In genomic region chr6:17991625-17992024, GRCm38 (mm10) we compare ENCODE assay signal across 15 mouse cellular contexts. TPM values are rescaled to one million over a fixed set of nuclear protein-coding genes. Genes with fewer than 3 reads are reported as not detected.
DNase-seq lines count a peak whose midpoint lies in the region; ATAC-seq and TF ChIP-seq lines count a peak whose summit lies in the region.
"Had no signal": no experiment of that assay in that cellular context is flagged by ENCODE, and none has a peak within 500 bp of the region (broad histone marks: within the 10 kb centered on the region; RNA-seq: fewer than 3 reads in every experiment).

No protein-coding gene starts in this region.

- no peak overlapping the region for H3K27ac ChIP-seq in liver, adult 2 months (replicated peaks; ENCODE audit: insufficient read depth, low read depth, low read length)
- no peak overlapping the region for H3K27ac ChIP-seq in liver, embryonic 12.5 days
- H3K27ac ChIP-seq in forebrain, embryonic 10.5 days: no peak overlapping the region
- H3K27ac ChIP-seq: embryonic facial prominence, embryonic 15.5 days; forebrain, embryonic 15.5 days; heart, adult 2 months had no signal

- WGBS in liver, adult 2 months: 66% methylated on average over 7 of the region's 7 CpGs
- 44% methylated on average over 7 of the region's 7 CpGs for WGBS in liver, embryonic 12.5 days (ENCODE audit: insufficient replicate concordance)
- WGBS in forebrain, embryonic 10.5 days: 80% methylated on average over 7 of the region's 7 CpGs

- H3K4me2 ChIP-seq in liver, embryonic 12.5 days: no peak overlapping the region
- H3K4me2 ChIP-seq: embryonic facial prominence, embryonic 15.5 days; forebrain, embryonic 15.5 days had no signal

- no peak overlapping the region for H3K4me3 ChIP-seq in liver, adult 2 months (ENCODE audit: insufficient read depth, low read depth, low read length)
- H3K4me3 ChIP-seq in liver, embryonic 12.5 days: no peak overlapping the region
- H3K4me3 ChIP-seq in forebrain, embryonic 10.5 days: no peak overlapping the region
- H3K4me3 ChIP-seq: embryonic facial prominence, embryonic 15.5 days; forebrain, embryonic 15.5 days; heart, adult 2 months had no signal

- H3K9ac ChIP-seq in liver, adult 2 months (ENCODE audit: low read depth, low read length): no peak overlapping the region
- H3K9ac ChIP-seq in liver, embryonic 12.5 days: no peak overlapping the region
- H3K9ac ChIP-seq: embryonic facial prominence, embryonic 15.5 days; forebrain, embryonic 15.5 days had no signal

- no peaks in the 10 kb centered on the region for H3K79me2 ChIP-seq in liver, adult 2 months (ENCODE audit: control insufficient read depth, insufficient read depth, low read length)

- H3K36me3 ChIP-seq in liver, adult 2 months (ENCODE audit: control insufficient read depth, insufficient read depth, low read length): no peaks in the 10 kb centered on the region
- no peaks in the 10 kb centered on the region for H3K36me3 ChIP-seq in liver, embryonic 12.5 days
- no peaks in the 10 kb centered on the region for H3K36me3 ChIP-seq in forebrain, embryonic 10.5 days (replicated peaks)
- H3K36me3 ChIP-seq: embryonic facial prominence, embryonic 15.5 days; forebrain, embryonic 15.5 days had no signal

- 0 out of 2 replicates have a peak, but pooled peaks cover 2% of the 10 kb centered on the region for H3K27me3 ChIP-seq in liver, adult 2 months (ENCODE audit: control insufficient read depth, insufficient read depth, low read length)
- H3K27me3 ChIP-seq in liver, embryonic 12.5 days (replicated peaks): no peaks in the 10 kb centered on the region
- peaks cover 33% of the 10 kb centered on the region for H3K27me3 ChIP-seq in forebrain, embryonic 10.5 days (ENCODE audit: poor library complexity, severe bottlenecking)
- H3K27me3 ChIP-seq: CH12.LX; embryonic facial prominence, embryonic 15.5 days; forebrain, embryonic 15.5 days; Patski had no signal

- no peak for TF ChIP-seq CTCF in liver, adult 2 months (IDR thresholded peaks at IDR 0.05; ENCODE audit: low read depth, low read length)

- H3K4me1 ChIP-seq in liver, adult 2 months (ENCODE audit: control insufficient read depth, insufficient read depth, low read length): no peaks in the 10 kb centered on the region; the same call in 1 of the 2 replicates
- H3K4me1 ChIP-seq in liver, embryonic 12.5 days: no peaks in the 10 kb centered on the region
- peaks cover 5% of the 10 kb centered on the region for H3K4me1 ChIP-seq in forebrain, embryonic 10.5 days
- H3K4me1 ChIP-seq: embryonic facial prominence, embryonic 15.5 days; forebrain, embryonic 15.5 days had no signal

- peak; percentile 4 for DNase-seq in cerebellum, postnatal 36 days
- DNase-seq in cerebellum, adult 18-20 months: no peak
- DNase-seq in liver, adult 2 months (ENCODE audit: extremely low read depth, low read depth, low spot score): peak; percentile 12
- DNase-seq in kidney, postnatal 4 days: peak; percentile 5 to 19
- DNase-seq in lung, postnatal 25 days (ENCODE audit: low spot score): peak; percentile 37
- DNase-seq in forebrain, embryonic 10.5 days (ENCODE audit: extremely low spot score, low spot score): no peak
- DNase-seq: right cerebral cortex, adult 18-20 months had no signal

- no peaks in the 10 kb centered on the region for H3K9me3 ChIP-seq in liver, embryonic 12.5 days (replicated peaks)
- no peaks in the 10 kb centered on the region for H3K9me3 ChIP-seq in forebrain, embryonic 10.5 days
- H3K9me3 ChIP-seq: embryonic facial prominence, embryonic 15.5 days; forebrain, embryonic 15.5 days had no signal

- no peak for ATAC-seq in liver, embryonic 12.5 days
- ATAC-seq in frontal cortex, adult (ENCODE audit: low TSS enrichment): no peak
- ATAC-seq: forebrain, embryonic 15.5 days; inflammation-experienced regulatory T-cells, adult 6 months; Patski had no signal

- no peak for TF ChIP-seq POLR2A in liver, adult 2 months (IDR thresholded peaks at IDR 0.05; ENCODE audit: extremely low read depth, insufficient read depth, low read length)

RNA-seq across cellular contexts. Expression of gene Wnt2, which starts 38.8 kb away (rescaled TPM):
- 1.7 and 3.3 TPM in 2 replicates for total RNA-seq in liver, adult 2 months (2014; rRNA removed)
- polyA plus RNA-seq in liver, adult 2 months (2012; rRNA removed): 1.6 and 3.5 TPM in 2 replicates
- 1.9 and 2.1 TPM in 2 replicates for polyA plus RNA-seq in liver, embryonic 12.5 days (2016; fragmentation: Nextera tagmentation; extraction: Ambion mirVana)
- 0.26 and 0.37 TPM in 2 replicates for polyA plus RNA-seq in forebrain, embryonic 10.5 days (2016; fragmentation: Nextera tagmentation; extraction: Ambion mirVana)
- total RNA-seq: CH12.LX had no signal
- polyA plus RNA-seq: inflammation-experienced regulatory T-cells, adult 6 months; Patski had no signal

Comparison
In these comparisons a context has a peak if more than half of its experiments do, and no peak if none do; other contexts are left out.
1. DNase-seq: peak in cerebellum, postnatal 36 days (2 of 2), liver, adult 2 months (single experiment), kidney, postnatal 4 days (2 of 2) and lung, postnatal 25 days (single experiment); none in cerebellum, adult 18-20 months (0 of 2) and forebrain, embryonic 10.5 days (single experiment).